Mouse (Mus musculus) liver, adult 2 months (tissue): Measurements from ENCODE around the gene Gm10188. TPM values are rescaled to one million over a fixed set of nuclear protein-coding genes. Genes with fewer than 3 reads are reported as not detected.

Experiments
- DNase-seq: peaks from one replicate; pipeline ENCODE4 v3.0.0-alpha.2; 2011; ENCODE audit warnings: low read depth, low spot score; ENCODE audit errors: extremely low read depth
- H3K27ac ChIP-seq: fragments of 200-500 bp; replicated peaks from 2 replicates; pipeline ENCODE4 v1.5.1; 2012; ENCODE audit warnings: low read depth, mild to moderate bottlenecking, control low read depth, inconsistent platforms, low read length; ENCODE audit not compliant: insufficient read depth
- H3K27me3 ChIP-seq: fragments of 200-500 bp; 2 replicates; pipeline ENCODE4 v1.6.1; 2012; ENCODE audit warnings: mild to moderate bottlenecking, moderate library complexity, low read length, inconsistent platforms; ENCODE audit not compliant: control insufficient read depth, insufficient read depth
- H3K36me3 ChIP-seq: fragments of 200-500 bp; 2 replicates; pipeline ENCODE4 v1.6.1; 2012; ENCODE audit warnings: low read length, inconsistent platforms; ENCODE audit not compliant: control insufficient read depth, insufficient read depth
- H3K4me1 ChIP-seq: fragments of 200-500 bp; 2 replicates; pipeline ENCODE4 v1.6.1; 2011; ENCODE audit warnings: low read length; ENCODE audit not compliant: control insufficient read depth, insufficient read depth
- H3K4me3 ChIP-seq: fragments of 200-500 bp; 2 replicates; pipeline ENCODE4 v1.5.1; 2011; ENCODE audit warnings: low read depth, mild to moderate bottlenecking, control low read depth, low read length, moderate library complexity; ENCODE audit not compliant: insufficient read depth
- H3K79me2 ChIP-seq: fragments of 200-500 bp; 2 replicates; pipeline ENCODE4 v1.6.1; 2012; ENCODE audit warnings: inconsistent platforms, mild to moderate bottlenecking, low read length, moderate library complexity; ENCODE audit not compliant: control insufficient read depth, insufficient read depth
- H3K9ac ChIP-seq: fragments of 200-500 bp; 2 replicates; pipeline ENCODE4 v1.6.1; 2012; ENCODE audit warnings: low read depth, mild to moderate bottlenecking, control low read depth, inconsistent platforms, low read length
- CTCF ChIP-seq: fragments of 200-500 bp; IDR thresholded peaks from 2 replicates; pipeline ENCODE4 v1.5.1; 2011; ENCODE audit warnings: low read depth, low read length, control low read depth
- POLR2A ChIP-seq: fragments of 200-500 bp; IDR thresholded peaks from 2 replicates; pipeline ENCODE4 v1.6.1; 2011; ENCODE audit warnings: low read length, control low read depth; ENCODE audit not compliant: insufficient read depth; ENCODE audit errors: extremely low read depth
- WGBS: fragments of 180-500 bp; shearing (Covaris S2); methylation state at CpG from one replicate; pipeline ENCODE4 v1.1.7; 2018; 5-methylcytosine and 5-hydroxymethylcytosine counted together
- polyA plus RNA-seq: library from polyadenylated mRNA; depleted of rRNA; stranded (reverse); fragments of >200 nt; gene quantifications from 2 replicates; pipeline ENCODE4 v1.2.3, GENCODE M21; 2012
- total RNA-seq: library from RNA; depleted of rRNA; stranded (reverse); fragments of >200 nt; gene quantifications from 2 replicates; pipeline ENCODE4 v1.2.3, GENCODE M21; 2014

The Gm10188 gene
- total and polyA plus RNA-seq, 2 experiments: not detected

DNA sequence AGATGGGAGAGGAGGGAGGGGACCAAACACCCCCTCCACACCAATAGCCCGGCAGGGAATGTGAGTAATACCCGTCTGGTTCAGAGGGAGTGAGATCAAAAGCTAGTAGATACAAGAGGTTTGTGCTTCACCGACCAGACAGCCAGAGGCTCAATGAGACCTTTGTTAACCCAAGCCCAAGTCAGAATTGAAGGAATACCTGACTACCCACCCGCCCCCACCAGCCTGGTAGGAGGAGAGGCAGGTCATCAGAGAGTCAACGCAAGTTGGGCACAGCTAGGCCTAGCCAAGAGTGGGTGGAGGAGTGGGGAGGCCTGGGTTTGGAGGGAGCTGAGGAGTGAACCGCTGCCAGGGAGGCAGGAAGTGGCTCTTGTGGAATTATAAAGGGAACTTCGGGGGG is 33.2 kb downstream of the Gm10188 start:
- no peak overlapping the region for H3K9ac ChIP-seq
- H3K79me2 ChIP-seq: no peaks in the 10 kb centered on the region
- no peak overlapping the region for H3K27ac ChIP-seq
- DNase-seq: no peak
- H3K4me1 ChIP-seq: no peaks in the 10 kb centered on the region
- no peak overlapping the region for H3K4me3 ChIP-seq
- no peak for TF ChIP-seq POLR2A
- no peak for TF ChIP-seq CTCF
- H3K36me3 ChIP-seq: no peaks in the 10 kb centered on the region
- 72% methylated on average over 7 of the region's 7 CpGs for WGBS
- H3K27me3 ChIP-seq: peaks cover 9% of the 10 kb centered on the region; the same call in 1 of the 2 replicates

DNA sequence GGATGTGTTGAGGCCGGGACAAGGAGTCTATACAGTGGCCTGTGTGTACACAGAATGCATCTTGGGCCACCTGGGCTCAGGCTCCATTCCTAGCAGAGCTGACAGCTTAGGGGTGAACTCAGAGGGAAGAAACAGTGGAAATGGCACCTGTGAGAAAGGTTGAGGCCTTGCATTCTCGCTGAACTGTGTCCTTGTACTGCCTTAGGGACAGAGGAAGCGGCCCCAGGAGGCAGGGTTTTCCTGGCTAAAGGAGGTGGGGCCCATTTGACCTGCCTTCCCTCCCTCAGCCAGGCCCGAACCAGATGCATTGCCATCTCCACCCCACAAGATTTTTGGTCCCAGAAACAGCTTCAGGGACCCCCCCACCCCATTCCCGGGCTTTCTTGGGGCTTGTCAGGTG is 33.9 kb downstream of the Gm10188 start:
- peaks cover 16% of the 10 kb centered on the region for H3K27me3 ChIP-seq

DNA sequence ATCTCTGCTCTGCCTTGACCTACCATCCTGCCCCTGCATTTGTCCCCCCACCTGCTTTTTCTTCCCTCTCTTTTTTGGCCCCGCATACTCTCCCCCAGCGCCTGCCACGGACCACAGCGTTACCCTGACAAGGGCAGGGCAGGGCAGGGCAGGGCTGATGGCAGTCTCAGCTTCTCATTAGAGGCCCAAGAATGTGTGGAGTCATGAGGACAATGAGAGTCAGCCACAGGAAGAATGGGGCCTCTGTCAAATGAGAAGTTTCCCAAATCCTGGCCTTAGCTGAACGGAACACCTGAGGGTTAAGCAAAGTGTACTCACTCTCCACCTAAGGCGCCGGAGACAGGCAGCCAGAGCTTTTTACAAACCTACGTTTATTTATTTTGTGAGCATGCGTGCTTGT is 34.5 kb downstream of the Gm10188 start:
- Histone ChIP-seq H3K27me3 (peaks cover 21% of the 10 kb centered on the region), H3K79me2 (no peaks in the 10 kb centered on the region), H3K4me1 (no peaks in the 10 kb centered on the region), H3K9ac (no peak overlapping the region), H3K27ac (no peak overlapping the region), H3K36me3 (no peaks in the 10 kb centered on the region), H3K4me3 (no peak overlapping the region)
- no peak for TF ChIP-seq POLR2A
- no peak for TF ChIP-seq CTCF
- 83% methylated on average over 9 of the region's 9 CpGs for WGBS
- DNase-seq: no peak

More for the DNA sequence above, 33.9 kb downstream of the Gm10188 start:
- TF ChIP-seq CTCF (no peak), POLR2A (no peak)
- 77% methylated on average over 5 of the region's 5 CpGs for WGBS
- H3K79me2 ChIP-seq: no peaks in the 10 kb centered on the region
- H3K4me1 ChIP-seq: no peaks in the 10 kb centered on the region
- DNase-seq: no peak
- no peak overlapping the region for H3K27ac ChIP-seq
- H3K9ac ChIP-seq: no peak overlapping the region
- no peak overlapping the region for H3K4me3 ChIP-seq
- H3K36me3 ChIP-seq: no peaks in the 10 kb centered on the region

DNA sequence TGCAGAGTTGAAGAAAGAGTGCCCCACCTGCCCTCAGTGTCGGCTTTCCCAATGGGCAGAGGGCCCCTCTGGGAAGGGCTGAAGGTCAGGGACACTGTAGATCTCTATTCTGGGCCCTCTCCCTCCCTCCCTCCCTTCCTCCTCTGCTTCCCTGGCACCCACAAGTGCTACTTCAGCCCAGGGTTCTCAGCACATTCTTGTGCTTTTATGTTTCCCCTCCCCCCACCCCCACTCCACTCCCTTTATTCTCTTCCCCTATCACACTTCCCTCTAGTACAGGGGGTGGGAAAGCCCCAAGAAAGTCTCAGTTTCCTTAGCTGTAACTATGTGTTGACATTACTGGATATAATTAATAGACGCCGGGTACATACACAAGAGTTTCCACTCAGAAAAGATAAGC is 34.9 kb downstream of the Gm10188 start:
- peaks cover 26% of the 10 kb centered on the region for H3K27me3 ChIP-seq
- 65% methylated on average over 3 of the region's 3 CpGs for WGBS
- TF ChIP-seq POLR2A (no peak), CTCF (no peak)
- no peaks in the 10 kb centered on the region for H3K36me3 ChIP-seq
- no peak overlapping the region for H3K27ac ChIP-seq
- no peaks in the 10 kb centered on the region for H3K79me2 ChIP-seq
- no peak overlapping the region for H3K9ac ChIP-seq
- DNase-seq: no peak
- no peaks in the 10 kb centered on the region for H3K4me1 ChIP-seq
- no peak overlapping the region for H3K4me3 ChIP-seq

DNA sequence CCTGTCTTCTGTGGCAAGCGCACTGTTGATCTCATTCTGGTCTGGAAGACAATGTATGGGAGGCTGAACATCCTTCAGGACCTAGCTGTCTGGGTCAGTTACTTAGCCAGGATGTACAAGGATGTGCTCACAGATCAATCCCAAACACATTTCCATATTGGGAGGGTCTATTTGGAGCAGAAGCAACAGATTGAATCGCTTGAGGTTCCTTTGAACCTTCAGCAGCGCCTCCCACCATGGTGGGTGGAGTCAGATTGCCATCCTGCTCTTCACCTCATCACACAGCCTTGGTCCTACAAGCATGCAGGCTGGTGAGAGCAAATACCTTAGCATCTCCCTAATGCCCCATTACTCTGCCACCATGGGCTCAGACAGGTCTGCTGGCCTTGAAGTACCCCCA is 35.8 kb downstream of the Gm10188 start:
- DNase-seq: no peak
- Histone ChIP-seq H3K79me2 (no peaks in the 10 kb centered on the region), H3K27ac (no peak overlapping the region), H3K9ac (no peak overlapping the region), H3K4me1 (no peaks in the 10 kb centered on the region), H3K4me3 (no peak overlapping the region), H3K27me3 (peaks cover 26% of the 10 kb centered on the region), H3K36me3 (no peaks in the 10 kb centered on the region)
- no peak for TF ChIP-seq POLR2A
- TF ChIP-seq CTCF: no peak
- WGBS: 68% methylated on average over 3 of the region's 3 CpGs

DNA sequence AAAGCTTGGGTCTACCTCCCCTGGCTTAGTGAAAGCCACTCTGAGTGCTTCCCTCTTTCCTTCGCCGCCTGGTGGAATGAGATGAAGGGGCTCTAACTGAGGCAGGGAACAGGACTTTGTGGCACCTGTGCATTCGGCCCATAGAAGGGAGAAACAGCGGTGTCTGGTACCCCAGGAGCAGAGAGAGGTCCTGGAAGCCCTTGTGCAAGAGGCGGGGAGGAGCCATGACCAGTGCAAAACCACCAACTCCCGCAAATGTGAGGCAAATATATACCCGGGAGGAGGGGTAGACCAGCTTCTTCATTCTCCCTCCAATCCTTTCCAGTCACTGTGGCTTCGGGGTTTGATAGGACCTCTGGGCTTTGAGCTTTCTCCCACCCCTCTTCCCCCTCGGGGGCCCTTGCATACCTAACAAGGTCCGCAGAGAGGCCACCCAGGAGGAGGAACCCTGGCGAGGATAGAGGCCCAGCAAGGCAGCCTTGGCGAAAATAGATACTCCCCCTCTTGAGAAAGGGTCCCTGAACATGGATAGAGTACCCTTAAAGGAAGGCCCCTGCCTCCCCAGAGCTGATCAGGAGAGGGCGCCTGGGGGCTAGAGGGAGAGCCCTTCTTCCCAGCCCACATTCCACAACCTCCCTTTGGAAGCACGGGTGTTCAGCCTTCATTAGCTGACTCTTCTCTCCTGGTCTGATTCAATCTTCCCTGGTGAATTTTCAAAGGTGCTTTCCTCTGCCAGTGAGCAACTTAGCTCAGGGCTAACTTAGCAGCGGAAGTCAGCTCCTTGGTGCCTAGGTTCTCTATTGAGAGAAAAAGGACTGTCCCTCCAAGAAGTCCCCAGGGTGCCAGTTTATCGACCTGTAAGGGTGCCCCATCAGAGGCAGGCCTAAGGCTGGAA is 37.5 kb downstream of the Gm10188 start:
- no peak for DNase-seq
- WGBS: 21% methylated on average over 16 of the region's 16 CpGs
- Histone ChIP-seq H3K27me3 (peaks cover 26% of the 10 kb centered on the region), H3K36me3 (no peaks in the 10 kb centered on the region), H3K27ac (no peak overlapping the region), H3K4me3 (no peak overlapping the region), H3K9ac (no peak overlapping the region), H3K79me2 (no peaks in the 10 kb centered on the region), H3K4me1 (no peaks in the 10 kb centered on the region)
- no peak for TF ChIP-seq CTCF
- TF ChIP-seq POLR2A: no peak
